Mouse (Mus musculus): Measurements from ENCODE around the gene Shroom4.

DNA sequence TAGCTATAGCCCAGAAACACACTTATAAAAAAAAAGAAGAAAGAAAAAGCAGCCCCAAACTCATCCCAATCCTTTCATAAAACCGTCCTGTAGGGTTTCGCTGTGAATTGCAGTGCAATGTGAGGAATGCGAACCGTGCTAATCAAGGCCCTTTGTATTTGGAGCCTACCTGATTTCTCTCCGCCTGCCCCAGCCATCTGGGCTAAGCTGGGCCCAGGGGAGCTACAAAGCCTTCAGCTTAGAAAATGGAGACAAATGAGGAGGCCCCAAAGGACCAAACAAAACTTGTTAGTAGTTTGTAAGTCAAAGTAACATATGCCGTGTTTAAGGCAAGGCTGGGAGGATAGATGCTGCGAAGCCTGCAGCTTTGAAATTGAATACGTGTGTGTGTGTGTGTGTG is 84.2 kb downstream of the Shroom4 start:
- no peak for TF ChIP-seq POLR2A (IDR thresholded peaks at IDR 0.05; ENCODE audit: low read depth, low read length)
- TF ChIP-seq CTCF (conservative IDR thresholded peaks at IDR 0.05; ENCODE audit: insufficient read depth, insufficient read length, low read depth, low read length) = no peak

All from kidney, adult 2 months (tissue).